Mouse (Mus musculus): ENCODE measurements around the gene Riox2. TPM values are rescaled to one million over a fixed set of nuclear protein-coding genes. Genes with fewer than 3 reads are reported as not detected.

The Riox2 gene
- total RNA-seq, 2 experiments from 2014 or later = 13.8 to 17.2 TPM

DNA sequence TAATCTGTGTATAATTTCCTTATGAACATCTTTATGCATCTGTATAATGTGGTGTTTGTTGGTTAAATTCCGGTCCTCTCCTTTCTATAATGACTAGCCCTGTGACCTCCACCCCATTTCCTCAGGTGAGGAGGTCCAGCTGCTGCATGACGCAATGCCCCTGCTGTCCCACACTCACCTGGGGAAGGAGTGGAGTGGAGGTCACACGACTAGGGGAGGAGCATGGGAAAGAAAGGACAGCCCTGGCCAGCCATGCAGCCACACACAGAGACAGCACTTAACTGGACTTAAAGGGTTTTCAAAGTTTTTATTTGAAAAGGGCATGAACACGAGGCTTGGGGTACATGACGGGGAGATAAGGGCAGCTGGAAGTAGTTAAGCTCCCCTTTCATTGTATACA is 59.7 kb downstream of the Riox2 start:
- no peak for TF ChIP-seq CTCF (conservative IDR thresholded peaks at IDR 0.05)
- H3K27ac ChIP-seq = no peak overlapping the region
- no peak overlapping the region for H3K4me3 ChIP-seq
- DNase-seq (ENCODE audit: low spot score in 2 of 2) = no peak

DNA sequence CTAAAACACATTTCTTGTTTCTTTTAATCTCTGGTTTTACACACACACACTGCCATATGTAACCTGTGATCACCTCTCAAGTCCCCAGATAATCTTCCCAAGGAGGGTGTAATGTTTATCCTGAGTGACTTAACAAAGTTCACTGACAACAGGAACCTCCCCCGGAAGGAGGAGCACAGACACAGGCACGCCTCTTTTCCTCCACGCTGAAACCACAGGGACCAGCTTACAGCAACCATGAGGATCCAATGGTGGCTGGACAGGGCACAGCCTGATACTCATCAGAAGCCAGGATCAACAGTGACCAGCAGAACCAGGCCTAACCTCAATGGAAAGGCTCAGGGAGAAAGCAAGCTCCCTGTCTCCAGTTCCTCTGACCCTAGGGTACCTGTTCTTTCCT is 61.0 kb downstream of the Riox2 start:
- Histone ChIP-seq H3K27ac (no peak overlapping the region), H3K4me3 (no peak overlapping the region)
- DNase-seq (ENCODE audit: low spot score in 2 of 2) = no peak
- no peak for TF ChIP-seq CTCF (conservative IDR thresholded peaks at IDR 0.05)

DNA sequence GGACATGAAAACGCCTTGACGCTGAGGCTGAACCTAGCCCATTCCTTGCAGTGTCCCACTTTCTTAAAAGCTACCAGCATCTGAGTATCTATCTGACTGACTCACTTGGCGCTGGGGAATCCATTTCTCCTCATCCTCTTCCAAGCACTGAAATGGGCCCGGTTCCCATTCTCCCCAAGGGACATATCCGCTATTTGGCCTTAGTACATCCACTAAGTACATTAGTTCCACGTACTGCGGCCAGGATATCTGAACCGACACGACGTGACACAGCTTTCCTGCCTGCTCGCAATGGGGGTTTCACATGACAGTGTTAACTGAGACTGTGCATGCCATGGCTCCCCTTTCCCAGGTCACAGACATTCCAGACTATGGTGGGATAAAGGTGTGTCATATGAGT is 62.8 kb downstream of the Riox2 start:
- no peak for TF ChIP-seq CTCF (conservative IDR thresholded peaks at IDR 0.05)
- H3K4me3 ChIP-seq = no peak overlapping the region
- H3K27ac ChIP-seq = no peak overlapping the region
- DNase-seq (ENCODE audit: low spot score in 2 of 2) = no peak

- no peak for DNase-seq (ENCODE audit: low spot score in 2 of 2)
- no peak overlapping the region for H3K27ac ChIP-seq
- TF ChIP-seq CTCF (conservative IDR thresholded peaks at IDR 0.05) = peak; percentile 74
- no peak overlapping the region for H3K4me3 ChIP-seq
Measured at GRCm38 (mm10) chr16:59535673-59536072, 64.1 kb downstream of the Riox2 start.

- no peak for TF ChIP-seq CTCF (conservative IDR thresholded peaks at IDR 0.05)
- Histone ChIP-seq H3K27ac (no peak overlapping the region), H3K4me3 (no peak overlapping the region)
- no peak for DNase-seq (ENCODE audit: low spot score in 2 of 2)
Measured at GRCm38 (mm10) chr16:59540944-59541343, 69.4 kb downstream of the Riox2 start.

DNA sequence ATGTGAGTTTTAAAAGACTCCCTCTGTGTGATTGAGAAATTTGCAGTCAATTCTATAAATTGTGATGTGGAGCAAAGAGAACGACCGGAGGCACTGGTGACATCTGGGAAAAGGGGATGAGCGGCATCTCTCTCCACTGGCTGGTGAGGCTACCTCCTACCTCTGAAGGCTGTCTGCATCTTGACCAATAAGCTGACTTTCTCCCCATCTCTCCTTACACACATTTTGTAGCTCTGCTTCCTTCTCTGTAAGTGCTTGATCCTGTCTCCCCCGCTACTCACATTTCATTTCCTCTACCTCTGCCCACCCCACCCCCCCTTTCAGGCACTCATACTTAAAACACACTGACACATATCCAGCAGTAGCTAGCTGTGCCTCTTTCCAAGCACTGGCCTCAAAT is 69.8 kb downstream of the Riox2 start:
- TF ChIP-seq CTCF (conservative IDR thresholded peaks at IDR 0.05) = no peak
- Histone ChIP-seq H3K27ac (no peak overlapping the region), H3K4me3 (no peak overlapping the region)
- DNase-seq (ENCODE audit: low spot score in 2 of 2) = no peak

Other genes with a start within 250 kb of the Riox2 start
- gene Olfr201, start 199.1 kb upstream of the Riox2 start, total RNA-seq (2021) = not detected
- gene Olfr202, start 185.0 kb upstream of the Riox2 start, total RNA-seq (2021) = not detected
- gene Olfr203, start 172.9 kb upstream of the Riox2 start, total RNA-seq (2021) = not detected
- not detected for gene Olfr204, start 153.5 kb upstream of the Riox2 start, total RNA-seq (2021)
- gene Olfr205, start 140.6 kb upstream of the Riox2 start, total RNA-seq (2021) = not detected
- gene Olfr206, start 122.5 kb upstream of the Riox2 start, total RNA-seq (2021) = not detected
- not detected for gene Olfr209, start 107.8 kb upstream of the Riox2 start, total RNA-seq (2021)
- not detected for gene Gabrr3, start 64.4 kb upstream of the Riox2 start, total RNA-seq (2021)
- 1 to 10 TPM; 3.8 to 4.8 TPM for gene Crybg3, start 129.2 kb downstream of the Riox2 start, total RNA-seq (2021)
- 10 to 100 TPM; 27.4 to 30.1 TPM for gene Arl6, start 167.6 kb downstream of the Riox2 start, total RNA-seq (2021)

All from layer of hippocampus, adult 2 months (tissue).